Mouse (Mus musculus): ENCODE data around the gene Rarres2. TPM values are rescaled to one million over a fixed set of nuclear protein-coding genes. Genes with fewer than 3 reads are reported as not detected.

The Rarres2 gene
- 191 and 298 TPM in 2 replicates for polyA plus RNA-seq (2015; fragmentation: Nextera tagmentation; extraction: Ambion mirVana)

DNA sequence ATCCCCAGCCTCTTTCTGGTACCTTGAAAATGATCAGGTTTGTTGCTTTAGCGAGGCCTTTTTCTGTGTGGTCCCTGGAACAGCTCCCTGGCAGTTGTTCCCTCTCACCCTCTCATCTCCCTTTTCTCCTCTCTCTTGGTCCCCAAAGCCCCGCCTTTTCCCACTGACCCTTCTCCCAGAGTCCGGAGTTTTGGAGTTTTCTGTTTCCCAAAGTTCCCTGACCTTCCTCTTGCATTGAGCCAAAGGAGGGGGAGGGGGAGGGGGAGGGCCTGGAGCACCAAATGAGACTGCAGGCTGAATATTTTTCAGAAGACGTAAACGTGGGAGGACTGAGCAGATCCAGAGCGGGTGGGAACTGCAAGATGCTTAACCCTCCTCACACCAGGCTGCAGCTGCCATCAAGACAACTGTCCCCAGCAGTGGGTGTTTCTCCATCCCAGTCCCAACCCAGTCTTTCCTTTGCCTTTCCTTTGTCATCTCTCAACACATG lies at the start of gene Rarres2:
Rarres2 (minus strand) TSS at position 218 of the 490 bp plus-strand sequence.

DNA sequence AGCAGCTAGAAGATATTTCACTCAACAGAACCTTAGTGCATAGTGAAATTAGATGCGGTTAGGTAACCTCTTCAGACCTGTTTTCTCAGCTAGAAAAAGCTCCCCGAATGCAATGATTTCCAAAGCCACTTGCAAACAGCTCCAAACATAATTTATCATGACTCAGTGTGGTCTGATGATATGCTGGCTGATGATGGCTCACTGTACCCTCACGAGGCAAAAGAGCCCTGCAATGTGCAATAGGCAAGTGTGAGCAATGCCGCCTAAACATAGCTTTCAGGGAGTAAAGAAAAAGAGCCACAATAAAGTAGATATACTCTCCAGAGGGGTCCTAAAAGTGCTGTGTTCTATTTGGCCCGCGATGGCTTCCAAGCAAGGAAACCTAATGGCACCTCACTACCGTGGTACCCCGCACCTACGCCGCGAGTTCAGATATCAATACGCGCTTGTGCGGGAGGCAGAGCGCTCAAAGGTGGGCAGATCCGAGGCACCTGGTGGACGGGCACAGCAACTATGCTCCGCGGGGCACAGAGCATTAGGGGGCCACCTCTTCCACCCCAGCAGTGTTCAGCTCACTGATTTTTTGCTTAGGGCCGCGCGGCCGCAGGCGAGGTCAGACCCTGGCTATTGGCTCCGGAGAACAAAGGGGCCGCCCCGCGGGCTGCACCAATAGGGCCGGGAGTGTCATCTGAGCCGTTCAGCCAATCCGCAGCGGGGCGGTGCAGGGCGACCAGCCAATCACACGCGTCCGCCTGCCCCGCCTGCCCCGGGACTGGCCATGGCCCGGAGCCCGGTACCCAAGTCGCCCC lies 28.9 kb upstream of the Rarres2 start, which contains the start of gene Zfp775:
Zfp775 (plus strand) TSS at position 793 of the 809 bp plus-strand sequence.

DNA sequence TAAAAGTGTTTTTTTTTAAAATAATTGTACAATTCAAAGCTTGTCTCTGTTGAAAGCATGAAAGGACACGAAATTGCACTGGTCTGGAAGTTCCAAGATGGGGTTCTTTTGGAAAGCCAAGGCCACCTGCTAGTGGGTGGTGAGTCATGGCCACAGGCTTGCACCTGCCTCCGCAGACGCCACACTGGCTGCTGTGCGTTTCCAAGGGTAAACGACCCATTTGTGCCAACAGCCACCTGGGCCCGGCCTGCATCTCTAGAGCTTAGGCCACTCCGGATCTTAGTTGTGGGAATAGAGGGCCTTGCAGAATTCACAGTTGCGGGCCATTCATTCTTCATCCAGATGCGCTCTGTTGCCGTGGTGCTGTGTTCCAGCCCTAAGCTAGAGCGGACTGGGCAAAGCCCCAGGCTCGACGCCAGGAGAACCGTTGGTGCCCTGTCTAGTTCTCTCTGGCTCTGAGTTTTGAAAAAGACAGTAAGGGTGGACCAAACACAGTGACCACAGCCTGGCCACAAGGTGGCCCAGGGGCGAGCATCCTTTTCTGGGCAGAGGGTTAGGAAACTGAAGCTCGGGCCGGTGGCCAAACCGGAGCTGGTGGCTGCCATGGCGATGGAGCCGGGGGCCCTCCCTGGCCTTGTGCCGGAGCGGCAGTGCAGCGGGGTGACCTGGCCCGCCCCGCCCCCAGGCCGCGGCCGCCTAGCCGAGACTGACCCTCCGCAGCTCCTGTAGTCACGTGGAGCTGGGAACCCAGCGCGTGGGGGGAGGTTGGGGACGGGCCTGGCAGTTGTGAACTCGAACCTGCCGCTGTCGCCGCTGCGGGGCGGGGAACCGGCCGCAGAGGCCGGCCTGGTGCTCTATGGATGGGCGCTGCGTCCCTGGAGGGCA lies 20.8 kb upstream of the Rarres2 start, which contains the start of the genes Repin1 and Gm44965:
Repin1 (plus strand) TSS at position 726 of the 885 bp plus-strand sequence.
Gm44965 (plus strand) TSS at position 784 of the 885 bp plus-strand sequence.

GRCm38 (mm10) chr6:48589194-48589750 lies 16.7 kb upstream of the Rarres2 start, which contains the start of gene Gm45021:
Gene Gm45021, plus strand, starts transcription at chr6:48589610.

GRCm38 (mm10) chr6:48554280-48555103 lies 18.1 kb downstream of the Rarres2 start, which contains the start of gene Lrrc61:
Gene Lrrc61, plus strand, starts transcription at chr6:48554796.

DNA sequence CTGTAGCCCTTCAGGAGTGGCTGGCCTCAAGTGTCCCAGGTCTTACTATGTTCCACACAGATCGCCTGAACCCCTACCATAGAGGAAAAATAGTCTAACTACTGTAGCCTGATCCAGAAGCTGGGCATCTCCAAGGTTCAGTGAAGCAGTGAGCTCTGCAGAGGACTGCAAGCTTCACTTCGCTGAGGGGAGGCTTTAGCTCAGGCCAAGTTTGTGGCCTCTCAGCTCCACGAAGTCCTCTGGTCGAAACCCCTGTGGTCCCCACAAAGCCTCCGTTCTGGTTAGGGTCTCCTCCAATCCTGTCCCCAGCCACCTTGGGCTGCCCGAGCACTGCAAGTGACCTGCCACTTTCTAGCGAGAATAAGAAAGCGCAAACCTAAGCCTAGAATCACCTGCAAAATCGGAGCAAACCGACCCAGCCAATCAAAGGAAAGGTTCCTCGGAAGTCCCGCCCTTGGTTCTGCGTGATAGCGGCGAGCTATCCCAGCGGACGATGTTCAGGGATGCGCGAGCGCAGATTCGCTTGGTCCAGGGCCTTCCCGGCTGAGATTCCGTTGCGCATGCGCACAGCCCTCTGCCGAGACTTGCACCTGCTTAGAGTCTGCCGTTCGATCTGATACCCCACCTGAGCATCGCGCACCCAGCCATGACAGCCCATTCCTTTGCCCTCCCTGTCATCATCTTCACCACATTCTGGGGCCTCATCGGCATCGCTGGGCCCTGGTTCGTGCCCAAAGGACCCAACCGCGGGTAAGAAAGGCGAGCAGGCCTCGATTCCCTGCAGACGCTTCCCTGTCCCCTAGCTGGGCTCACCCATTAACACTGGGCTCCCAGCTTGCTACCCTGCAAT lies 35.3 kb downstream of the Rarres2 start, which contains the start of gene Atp6v0e2:
Atp6v0e2 (plus strand) TSS at position 511 of the 850 bp plus-strand sequence.

Other genes with a start within 250 kb of the Rarres2 start
- gene Krba1, start 177.2 kb downstream of the Rarres2 start, polyA plus RNA-seq (2015; fragmentation: Nextera tagmentation; extraction: Ambion mirVana): 13.2 and 14.5 TPM in 2 replicates
- gene Zfp467, start 127.0 kb downstream of the Rarres2 start, polyA plus RNA-seq (2015; fragmentation: Nextera tagmentation; extraction: Ambion mirVana): 36.8 and 38.6 TPM in 2 replicates
- 0.72 and 0.82 TPM in 2 replicates for gene Sspo, start 124.6 kb downstream of the Rarres2 start, polyA plus RNA-seq (2015; fragmentation: Nextera tagmentation; extraction: Ambion mirVana)
- 53.0 and 62.1 TPM in 2 replicates for gene Atp6v0e2, start 35.2 kb downstream of the Rarres2 start, polyA plus RNA-seq (2015; fragmentation: Nextera tagmentation; extraction: Ambion mirVana)
- gene Lrrc61, start 18.0 kb downstream of the Rarres2 start, polyA plus RNA-seq (2015; fragmentation: Nextera tagmentation; extraction: Ambion mirVana): 11.8 and 14.2 TPM in 2 replicates
- gene Gm45021, start 16.8 kb upstream of the Rarres2 start, polyA plus RNA-seq (2015; fragmentation: Nextera tagmentation; extraction: Ambion mirVana): not detected in 2 replicates
- gene Repin1, start 21.1 kb upstream of the Rarres2 start, polyA plus RNA-seq (2015; fragmentation: Nextera tagmentation; extraction: Ambion mirVana): 20.6 and 28.3 TPM in 2 replicates
- not detected in 2 replicates for gene Gm44965, start 21.2 kb upstream of the Rarres2 start, polyA plus RNA-seq (2015; fragmentation: Nextera tagmentation; extraction: Ambion mirVana)
- gene Zfp775, start 29.3 kb upstream of the Rarres2 start, polyA plus RNA-seq (2015; fragmentation: Nextera tagmentation; extraction: Ambion mirVana): 6.9 and 7.2 TPM in 2 replicates
- gene AI854703, start 54.0 kb upstream of the Rarres2 start, polyA plus RNA-seq (2015; fragmentation: Nextera tagmentation; extraction: Ambion mirVana): 2.1 and 2.7 TPM in 2 replicates
- gene Gimap8, start 74.4 kb upstream of the Rarres2 start, polyA plus RNA-seq (2015; fragmentation: Nextera tagmentation; extraction: Ambion mirVana): 2.0 and 3.5 TPM in 2 replicates
- gene Gimap9, start 103.3 kb upstream of the Rarres2 start, polyA plus RNA-seq (2015; fragmentation: Nextera tagmentation; extraction: Ambion mirVana): 9.4 and 9.8 TPM in 2 replicates
- 40.4 and 54.9 TPM in 2 replicates for gene Gimap4, start 111.8 kb upstream of the Rarres2 start, polyA plus RNA-seq (2015; fragmentation: Nextera tagmentation; extraction: Ambion mirVana)
- gene Gimap6, start 135.4 kb upstream of the Rarres2 start, polyA plus RNA-seq (2015; fragmentation: Nextera tagmentation; extraction: Ambion mirVana): 57.0 and 58.1 TPM in 2 replicates
- 0.95 TPM in 1 of 2 replicates, not detected in the other for gene Gm28053, start 145.8 kb upstream of the Rarres2 start, polyA plus RNA-seq (2015; fragmentation: Nextera tagmentation; extraction: Ambion mirVana)
- 0.23 TPM in 1 of 2 replicates, not detected in the other for gene Gimap7, start 145.8 kb upstream of the Rarres2 start, polyA plus RNA-seq (2015; fragmentation: Nextera tagmentation; extraction: Ambion mirVana)
- 7.9 and 12.5 TPM in 2 replicates for gene Gimap1, start 166.3 kb upstream of the Rarres2 start, polyA plus RNA-seq (2015; fragmentation: Nextera tagmentation; extraction: Ambion mirVana)
- gene Gimap5, start 173.4 kb upstream of the Rarres2 start, polyA plus RNA-seq (2015; fragmentation: Nextera tagmentation; extraction: Ambion mirVana): 28.6 and 28.9 TPM in 2 replicates
- gene Gimap3, start 198.1 kb upstream of the Rarres2 start, polyA plus RNA-seq (2015; fragmentation: Nextera tagmentation; extraction: Ambion mirVana): 0.22 and 0.25 TPM in 2 replicates

Data from adrenal gland, postnatal 0 days (tissue).